Comparison of ENCODE assay signal across 7 mouse cellular contexts in genomic region chr12:33176555-33176900, GRCm38 (mm10). TPM values are rescaled to one million over a fixed set of nuclear protein-coding genes. Genes with fewer than 3 reads are reported as not detected.
A peak's percentile ranks its signal among the peaks of the same experiment; 100 is the strongest.
DNase-seq lines count a peak whose midpoint lies in the region; ATAC-seq lines count a peak whose summit lies in the region.

No protein-coding gene starts in this region.

- H3K27me3 ChIP-seq in forebrain, embryonic 14.5 days (replicated peaks; ENCODE audit: control insufficient read depth, insufficient read depth, low read length) = no peaks in the 10 kb centered on the region
- H3K27me3 ChIP-seq in neural tube, embryonic 13.5 days = no peaks in the 10 kb centered on the region

- peak; percentile 66 for ATAC-seq in forebrain, embryonic 14.5 days
- no peak for ATAC-seq in neural tube, embryonic 13.5 days (ENCODE audit: low read depth)

- no peak overlapping the region for H3K4me3 ChIP-seq in forebrain, embryonic 14.5 days (ENCODE audit: low read depth, low read length)
- H3K4me3 ChIP-seq in neural tube, embryonic 13.5 days = peak overlapping the region; percentile 22; the same call in 1 of the 2 replicates

- H3K4me1 ChIP-seq in forebrain, embryonic 14.5 days (ENCODE audit: control insufficient read depth, insufficient read depth, low read length) = peaks cover 12% of the 10 kb centered on the region
- peaks cover 46% of the 10 kb centered on the region for H3K4me1 ChIP-seq in neural tube, embryonic 13.5 days (replicated peaks)

- peak overlapping the region; percentile 63; the same call in 1 of the 2 replicates for H3K27ac ChIP-seq in forebrain, embryonic 14.5 days (ENCODE audit: low read depth, low read length)
- H3K27ac ChIP-seq in neural tube, embryonic 13.5 days (replicated peaks) = no peak overlapping the region

- H3K9me3 ChIP-seq in forebrain, embryonic 14.5 days (replicated peaks; ENCODE audit: control insufficient read depth, low read length) = no peaks in the 10 kb centered on the region
- no peaks in the 10 kb centered on the region for H3K9me3 ChIP-seq in neural tube, embryonic 13.5 days

- DNase-seq in right cerebral cortex, adult 18-20 months = peak; percentile 54
- DNase-seq in right cerebral cortex, postnatal 25 days = no peak
- peak; percentile 82 for DNase-seq in forebrain, embryonic 14.5 days (ENCODE audit: low spot score)
- peak; percentile 41 to 55 for DNase-seq in kidney, postnatal 4 days
- DNase-seq in urinary bladder, postnatal 4 days (ENCODE audit: low spot score in 2 of 2) = no peak
- no peak for DNase-seq in ovary, postnatal 10 days (ENCODE audit: low spot score)

- H3K4me2 ChIP-seq in forebrain, embryonic 14.5 days (ENCODE audit: low read length) = peak overlapping the region; percentile 47
- peak overlapping the region; percentile 55 for H3K4me2 ChIP-seq in neural tube, embryonic 13.5 days

- 16% methylated on average over 5 of the region's 5 CpGs for WGBS in forebrain, embryonic 14.5 days
- WGBS in neural tube, embryonic 13.5 days = 18% methylated on average over 5 of the region's 5 CpGs

- H3K36me3 ChIP-seq in forebrain, embryonic 14.5 days (ENCODE audit: control insufficient read depth, insufficient read depth, low read length) = no peaks in the 10 kb centered on the region
- no peaks in the 10 kb centered on the region for H3K36me3 ChIP-seq in neural tube, embryonic 13.5 days

- H3K9ac ChIP-seq in forebrain, embryonic 14.5 days (ENCODE audit: low read length) = peak overlapping the region; percentile 36; the same call in 1 of the 2 replicates
- H3K9ac ChIP-seq in neural tube, embryonic 13.5 days = peak overlapping the region; percentile 57

RNA-seq across cellular contexts. Expression of gene Atxn7l1, which starts 29.0 kb away (rescaled TPM):
- polyA plus RNA-seq in forebrain, embryonic 14.5 days (2014; fragmentation: Nextera tagmentation; extraction: Ambion mirVana) = 18.1 and 20.0 TPM in 2 replicates
- polyA plus RNA-seq in neural tube, embryonic 13.5 days (2015; fragmentation: Nextera tagmentation; extraction: Ambion mirVana) = 22.1 and 23.3 TPM in 2 replicates

Comparison
In these comparisons a context has a peak if more than half of its experiments do, and no peak if none do; other contexts are left out.
1. DNase-seq: peak in right cerebral cortex, adult 18-20 months (single experiment), forebrain, embryonic 14.5 days (single experiment) and kidney, postnatal 4 days (2 of 2); none in right cerebral cortex, postnatal 25 days (single experiment), urinary bladder, postnatal 4 days (0 of 2) and ovary, postnatal 10 days (single experiment).